In the genomic region with DNA sequence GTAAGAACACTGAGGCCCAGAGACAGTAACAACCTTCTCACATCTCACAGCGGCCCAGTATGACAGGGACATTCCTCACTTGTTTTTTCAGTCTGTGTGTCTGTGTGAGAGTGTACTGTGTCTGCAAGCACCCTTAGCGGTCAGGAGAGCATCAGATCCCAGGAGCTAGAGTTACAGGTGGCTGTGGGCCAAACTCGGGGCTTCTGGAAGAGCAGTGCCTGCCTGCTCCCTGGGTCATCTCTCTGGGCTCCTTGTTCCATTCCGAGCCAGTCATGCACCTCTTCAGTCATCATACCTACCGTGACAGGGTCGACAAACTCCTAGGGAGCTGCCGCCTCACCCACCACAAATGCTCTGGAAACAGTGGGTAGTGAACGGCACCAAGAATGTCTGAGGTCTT, we compare ENCODE assay signal across 8 mouse cellular contexts. TPM values are rescaled to one million over a fixed set of nuclear protein-coding genes. Genes with fewer than 3 reads are reported as not detected.
DNase-seq lines count a peak whose midpoint lies in the region; ATAC-seq lines count a peak whose summit lies in the region.

No protein-coding gene starts in this region.

- intact Hi-C loops in heart, postnatal 36 days (cut with DNase I), result no loop called here

- H3K36me3 ChIP-seq in heart, embryonic 10.5 days, result peaks cover 5% of the 10 kb centered on the region; the same call in 1 of the 2 replicates
- 0 out of 2 replicates have a peak, but pooled peaks cover 5% of the 10 kb centered on the region for H3K36me3 ChIP-seq in limb, embryonic 12.5 days

- H3K27me3 ChIP-seq in heart, embryonic 10.5 days (ENCODE audit: insufficient read depth, poor library complexity, severe bottlenecking), result no peaks in the 10 kb centered on the region
- H3K27me3 ChIP-seq in limb, embryonic 12.5 days, result no peaks in the 10 kb centered on the region

- 56% methylated on average over 8 of the region's 8 CpGs for WGBS in heart, embryonic 10.5 days
- 77% methylated on average over 8 of the region's 8 CpGs for WGBS in limb, embryonic 12.5 days

- DNase-seq in heart, embryonic 10.5 days (ENCODE audit: low spot score), result no peak
- DNase-seq in heart, postnatal 36 days, result no peak
- peak; percentile 74 for DNase-seq in gastrocnemius, postnatal 10 days
- no peak for DNase-seq in ovary, adult 18-20 months (ENCODE audit: low spot score)
- DNase-seq in spleen, postnatal 36 days (ENCODE audit: low spot score in 2 of 2), result no peak
- no peak for DNase-seq in embryo, embryonic 11 days

- 0 out of 2 replicates have a peak overlapping the region, but pooled peaks have one; percentile 18 for H3K9ac ChIP-seq in limb, embryonic 12.5 days (replicated peaks)

- H3K27ac ChIP-seq in heart, embryonic 10.5 days, result peak overlapping the region; percentile 85
- peak overlapping the region; percentile 72 for H3K27ac ChIP-seq in limb, embryonic 12.5 days

- no peak overlapping the region for H3K4me2 ChIP-seq in limb, embryonic 12.5 days

- H3K9me3 ChIP-seq in heart, embryonic 10.5 days, result no peaks in the 10 kb centered on the region
- H3K9me3 ChIP-seq in limb, embryonic 12.5 days, result no peaks in the 10 kb centered on the region

- peaks cover 86% of the 10 kb centered on the region for H3K4me1 ChIP-seq in heart, embryonic 10.5 days
- H3K4me1 ChIP-seq in limb, embryonic 12.5 days (replicated peaks), result peaks cover 35% of the 10 kb centered on the region

- peak; percentile 4 for ATAC-seq in CD4-positive, CD25-positive, alpha-beta regulatory T cell, adult 4 months
- no peak for ATAC-seq in limb, embryonic 12.5 days (ENCODE audit: insufficient number of reproducible peaks, insufficient read depth, low FRiP score, low TSS enrichment, low read depth)

- peak overlapping the region; percentile 31; the same call in 1 of the 2 replicates for H3K4me3 ChIP-seq in heart, embryonic 10.5 days
- H3K4me3 ChIP-seq in limb, embryonic 12.5 days (replicated peaks), result no peak overlapping the region

RNA-seq across cellular contexts. Expression of gene B4galt1, which starts 10.1 kb away (rescaled TPM):
- polyA plus RNA-seq in heart, embryonic 10.5 days (2016; fragmentation: Nextera tagmentation; extraction: Ambion mirVana), result 38.1 and 47.1 TPM in 2 replicates
- 10 to 100 TPM; 62.1 to 69.1 TPM for total RNA-seq in heart, postnatal 36 days (2021)
- 10 to 100 TPM; 52.5 to 61.3 TPM for polyA plus RNA-seq in CD4-positive, CD25-positive, alpha-beta regulatory T cell, adult 4 months (2017; shearing (Covaris generic))
- 10 to 100 TPM; 52.0 to 58.6 TPM for total RNA-seq in gastrocnemius, postnatal 10 days (2021)
- polyA plus RNA-seq in limb, embryonic 12.5 days (2016; fragmentation: Nextera tagmentation; extraction: Ambion mirVana), result 32.9 and 37.4 TPM in 2 replicates
